Mouse (Mus musculus): ENCODE measurements around the gene Il31ra. TPM values are rescaled to one million over a fixed set of nuclear protein-coding genes. Genes with fewer than 3 reads are reported as not detected.

Il31ra gene
- polyA plus RNA-seq, 1 experiment from 2014 or later: 0.09 TPM

GRCm38 (mm10) chr13:112551641-112552548 lies 42.3 kb downstream of the Il31ra start:
- H3K9me3 ChIP-seq (ENCODE audit: control insufficient read depth, low read length): no peaks in the 10 kb centered on the region
- H3K4me1 ChIP-seq (replicated peaks; ENCODE audit: control insufficient read depth, insufficient read depth, low read length): no peaks in the 10 kb centered on the region
- H3K27me3 ChIP-seq (replicated peaks; ENCODE audit: control insufficient read depth, insufficient read depth, low read length): no peaks in the 10 kb centered on the region
- H3K27ac ChIP-seq (ENCODE audit: low read depth): no peak overlapping the region
- no peak overlapping the region for H3K4me3 ChIP-seq (ENCODE audit: low read depth, low read length)
- no peaks in the 10 kb centered on the region for H3K36me3 ChIP-seq (ENCODE audit: control insufficient read depth, insufficient read depth, low read length)
- H3K4me2 ChIP-seq (ENCODE audit: low read length): no peak overlapping the region
- no peak overlapping the region for H3K9ac ChIP-seq (ENCODE audit: low read length)
- WGBS: 82% methylated on average over 7 of the region's 7 CpGs
- DNase-seq (ENCODE audit: low spot score) (no peak), ATAC-seq (replicated peaks; ENCODE audit: low FRiP score, low TSS enrichment, low read depth) (no peak)

DNA sequence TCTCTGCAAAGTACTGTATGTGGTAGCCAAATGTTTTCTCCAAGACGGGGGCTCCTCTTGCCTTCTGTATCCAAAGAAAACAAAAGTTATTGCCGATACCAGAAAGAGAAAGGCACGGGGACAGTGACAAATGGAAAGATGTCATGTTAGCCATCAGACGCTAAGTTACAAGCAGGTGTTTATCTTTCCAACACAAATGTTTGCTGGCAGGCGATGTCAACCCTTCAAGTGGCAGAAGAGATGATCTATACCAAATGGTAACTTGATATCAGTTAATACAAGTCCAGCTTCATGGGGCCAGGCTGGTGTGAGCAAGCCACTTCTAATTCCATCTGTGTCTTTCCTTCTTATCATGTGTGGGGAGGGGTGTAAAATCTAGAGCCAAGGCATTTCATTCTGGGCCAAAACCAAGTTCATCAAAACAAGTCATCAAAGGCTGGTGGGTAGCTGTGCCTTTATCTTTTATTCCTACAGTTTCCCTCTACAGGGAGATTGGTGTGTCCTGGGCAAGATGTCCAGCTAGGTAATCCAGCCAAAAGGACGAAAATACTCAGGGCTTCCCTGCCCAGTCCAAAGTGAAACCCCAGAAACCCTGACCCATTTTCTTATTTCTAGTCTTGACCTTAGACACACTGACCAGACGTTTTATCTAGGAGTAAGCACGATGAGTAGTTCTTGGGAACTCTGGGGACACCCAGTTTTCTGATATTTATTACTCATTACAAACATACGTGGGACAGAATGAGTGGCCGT lies 52.8 kb downstream of the Il31ra start:
- 61% methylated on average over 10 of the region's 10 CpGs for WGBS
- Histone ChIP-seq H3K27ac (ENCODE audit: low read depth) (no peak overlapping the region), H3K4me1 (replicated peaks; ENCODE audit: control insufficient read depth, insufficient read depth, low read length) (peaks cover 7% of the 10 kb centered on the region; the same call in 1 of the 2 replicates), H3K9ac (ENCODE audit: low read length) (no peak overlapping the region), H3K4me3 (ENCODE audit: low read depth, low read length) (no peak overlapping the region), H3K4me2 (ENCODE audit: low read length) (no peak overlapping the region), H3K36me3 (ENCODE audit: control insufficient read depth, insufficient read depth, low read length) (no peaks in the 10 kb centered on the region), H3K27me3 (replicated peaks; ENCODE audit: control insufficient read depth, insufficient read depth, low read length) (no peaks in the 10 kb centered on the region), H3K9me3 (ENCODE audit: control insufficient read depth, low read length) (no peaks in the 10 kb centered on the region)
- ATAC-seq (replicated peaks; ENCODE audit: low FRiP score, low TSS enrichment, low read depth) (no peak), DNase-seq (ENCODE audit: low spot score) (no peak)

GRCm38 (mm10) chr13:112540616-112541015 lies 53.5 kb downstream of the Il31ra start:
- Histone ChIP-seq H3K4me3 (ENCODE audit: low read depth, low read length) (no peak overlapping the region), H3K4me2 (ENCODE audit: low read length) (no peak overlapping the region), H3K4me1 (replicated peaks; ENCODE audit: control insufficient read depth, insufficient read depth, low read length) (peaks cover 7% of the 10 kb centered on the region; the same call in 1 of the 2 replicates), H3K27ac (ENCODE audit: low read depth) (no peak overlapping the region), H3K9ac (ENCODE audit: low read length) (no peak overlapping the region), H3K9me3 (ENCODE audit: control insufficient read depth, low read length) (no peaks in the 10 kb centered on the region), H3K36me3 (ENCODE audit: control insufficient read depth, insufficient read depth, low read length) (no peaks in the 10 kb centered on the region), H3K27me3 (replicated peaks; ENCODE audit: control insufficient read depth, insufficient read depth, low read length) (no peaks in the 10 kb centered on the region)
- no peak for ATAC-seq (replicated peaks; ENCODE audit: low FRiP score, low TSS enrichment, low read depth)
- DNase-seq (ENCODE audit: low spot score): no peak
- 46% methylated on average over 3 of the region's 3 CpGs for WGBS

DNA sequence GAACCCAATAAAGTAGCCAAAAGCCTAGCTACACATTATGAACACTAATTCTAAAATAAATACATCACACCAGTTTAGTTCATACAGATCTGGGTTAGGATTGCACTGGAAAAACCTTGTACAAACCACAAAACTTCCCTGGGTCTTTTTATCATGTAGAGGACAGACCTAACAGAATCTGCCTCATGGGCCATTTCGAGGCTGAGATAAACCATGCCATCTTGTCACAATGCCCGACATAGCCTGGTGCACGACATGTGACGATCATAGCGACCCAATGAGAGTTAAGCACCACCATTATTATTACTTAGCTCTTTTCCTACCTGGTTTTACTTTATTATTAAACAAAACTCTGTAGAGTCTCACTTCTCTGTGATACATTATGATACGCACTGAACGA lies 57.1 kb downstream of the Il31ra start:
- ATAC-seq (replicated peaks; ENCODE audit: low FRiP score, low TSS enrichment, low read depth) (no peak), DNase-seq (ENCODE audit: low spot score) (no peak)
- Histone ChIP-seq H3K36me3 (ENCODE audit: control insufficient read depth, insufficient read depth, low read length) (no peaks in the 10 kb centered on the region), H3K9ac (ENCODE audit: low read length) (no peak overlapping the region), H3K27me3 (replicated peaks; ENCODE audit: control insufficient read depth, insufficient read depth, low read length) (no peaks in the 10 kb centered on the region), H3K9me3 (ENCODE audit: control insufficient read depth, low read length) (no peaks in the 10 kb centered on the region), H3K4me3 (ENCODE audit: low read depth, low read length) (no peak overlapping the region), H3K4me2 (ENCODE audit: low read length) (no peak overlapping the region), H3K4me1 (replicated peaks; ENCODE audit: control insufficient read depth, insufficient read depth, low read length) (peaks cover 7% of the 10 kb centered on the region; the same call in 1 of the 2 replicates), H3K27ac (ENCODE audit: low read depth) (no peak overlapping the region)
- WGBS: 81% methylated on average over 7 of the region's 7 CpGs

DNA sequence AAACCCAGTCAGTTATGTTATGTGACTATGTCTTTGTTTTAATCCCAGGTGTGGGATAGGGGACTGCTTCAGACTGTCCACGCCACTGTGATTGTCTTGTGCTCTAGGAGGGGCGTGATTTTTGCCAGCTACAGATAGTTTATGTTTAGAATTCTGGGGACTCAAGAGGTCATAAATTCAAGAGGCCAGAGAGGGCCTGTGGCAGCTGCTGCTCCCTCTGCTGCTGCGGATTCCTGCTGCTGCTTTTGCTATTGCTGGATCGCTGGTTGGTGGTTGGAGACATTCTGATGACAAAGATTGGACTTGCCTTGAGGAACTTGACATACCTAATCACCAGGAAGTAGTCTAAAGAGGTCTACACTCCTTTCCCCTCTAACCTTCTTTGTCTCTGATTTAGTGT lies 57.5 kb downstream of the Il31ra start:
- Histone ChIP-seq H3K4me2 (ENCODE audit: low read length) (no peak overlapping the region), H3K4me3 (ENCODE audit: low read depth, low read length) (no peak overlapping the region), H3K9me3 (ENCODE audit: control insufficient read depth, low read length) (no peaks in the 10 kb centered on the region), H3K27ac (ENCODE audit: low read depth) (no peak overlapping the region), H3K9ac (ENCODE audit: low read length) (no peak overlapping the region), H3K27me3 (replicated peaks; ENCODE audit: control insufficient read depth, insufficient read depth, low read length) (no peaks in the 10 kb centered on the region), H3K36me3 (ENCODE audit: control insufficient read depth, insufficient read depth, low read length) (no peaks in the 10 kb centered on the region), H3K4me1 (replicated peaks; ENCODE audit: control insufficient read depth, insufficient read depth, low read length) (peaks cover 7% of the 10 kb centered on the region; the same call in 1 of the 2 replicates)
- no peak for ATAC-seq (replicated peaks; ENCODE audit: low FRiP score, low TSS enrichment, low read depth)
- 24% methylated on average over 4 of the region's 4 CpGs for WGBS
- DNase-seq (ENCODE audit: low spot score): no peak

GRCm38 (mm10) chr13:112533556-112533955 lies 60.6 kb downstream of the Il31ra start:
- no peak overlapping the region for H3K4me3 ChIP-seq (ENCODE audit: low read depth, low read length)
- no peak for DNase-seq (ENCODE audit: low spot score)

GRCm38 (mm10) chr13:112532235-112532634 lies 61.9 kb downstream of the Il31ra start:
- Histone ChIP-seq H3K9ac (ENCODE audit: low read length) (no peak overlapping the region), H3K4me3 (ENCODE audit: low read depth, low read length) (no peak overlapping the region), H3K4me1 (replicated peaks; ENCODE audit: control insufficient read depth, insufficient read depth, low read length) (peaks cover 7% of the 10 kb centered on the region; the same call in 1 of the 2 replicates), H3K4me2 (ENCODE audit: low read length) (no peak overlapping the region), H3K27ac (ENCODE audit: low read depth) (no peak overlapping the region), H3K9me3 (ENCODE audit: control insufficient read depth, low read length) (no peaks in the 10 kb centered on the region), H3K36me3 (ENCODE audit: control insufficient read depth, insufficient read depth, low read length) (no peaks in the 10 kb centered on the region), H3K27me3 (replicated peaks; ENCODE audit: control insufficient read depth, insufficient read depth, low read length) (no peaks in the 10 kb centered on the region)
- no peak for DNase-seq (ENCODE audit: low spot score)
- WGBS: 88% methylated on average over 6 of the region's 6 CpGs
- ATAC-seq (replicated peaks; ENCODE audit: low FRiP score, low TSS enrichment, low read depth): no peak

More at GRCm38 (mm10) chr13:112533556-112533955, 60.6 kb downstream of the Il31ra start:
- Histone ChIP-seq H3K9ac (ENCODE audit: low read length) (no peak overlapping the region), H3K4me1 (replicated peaks; ENCODE audit: control insufficient read depth, insufficient read depth, low read length) (peaks cover 7% of the 10 kb centered on the region; the same call in 1 of the 2 replicates), H3K27me3 (replicated peaks; ENCODE audit: control insufficient read depth, insufficient read depth, low read length) (no peaks in the 10 kb centered on the region), H3K27ac (ENCODE audit: low read depth) (no peak overlapping the region), H3K9me3 (ENCODE audit: control insufficient read depth, low read length) (no peaks in the 10 kb centered on the region), H3K4me2 (ENCODE audit: low read length) (no peak overlapping the region), H3K36me3 (ENCODE audit: control insufficient read depth, insufficient read depth, low read length) (no peaks in the 10 kb centered on the region)
- ATAC-seq (replicated peaks; ENCODE audit: low FRiP score, low TSS enrichment, low read depth): no peak
- 72% methylated on average over 9 of the region's 9 CpGs for WGBS

GRCm38 (mm10) chr13:112529893-112530292 lies 64.3 kb downstream of the Il31ra start:
- Histone ChIP-seq H3K27me3 (replicated peaks; ENCODE audit: control insufficient read depth, insufficient read depth, low read length) (no peaks in the 10 kb centered on the region), H3K4me3 (ENCODE audit: low read depth, low read length) (no peak overlapping the region), H3K9me3 (ENCODE audit: control insufficient read depth, low read length) (no peaks in the 10 kb centered on the region), H3K27ac (ENCODE audit: low read depth) (no peak overlapping the region), H3K4me2 (ENCODE audit: low read length) (no peak overlapping the region), H3K4me1 (replicated peaks; ENCODE audit: control insufficient read depth, insufficient read depth, low read length) (no peaks in the 10 kb centered on the region; the same call in 1 of the 2 replicates), H3K36me3 (ENCODE audit: control insufficient read depth, insufficient read depth, low read length) (no peaks in the 10 kb centered on the region), H3K9ac (ENCODE audit: low read length) (no peak overlapping the region)
- 35% methylated on average over 3 of the region's 3 CpGs for WGBS
- ATAC-seq (replicated peaks; ENCODE audit: low FRiP score, low TSS enrichment, low read depth): 0 out of 2 replicates have a peak, but pooled peaks have one; percentile 19
- peak; percentile 85 for DNase-seq (ENCODE audit: low spot score)
